21 mouse cellular contexts compared by ENCODE assay signal in the genomic region with DNA sequence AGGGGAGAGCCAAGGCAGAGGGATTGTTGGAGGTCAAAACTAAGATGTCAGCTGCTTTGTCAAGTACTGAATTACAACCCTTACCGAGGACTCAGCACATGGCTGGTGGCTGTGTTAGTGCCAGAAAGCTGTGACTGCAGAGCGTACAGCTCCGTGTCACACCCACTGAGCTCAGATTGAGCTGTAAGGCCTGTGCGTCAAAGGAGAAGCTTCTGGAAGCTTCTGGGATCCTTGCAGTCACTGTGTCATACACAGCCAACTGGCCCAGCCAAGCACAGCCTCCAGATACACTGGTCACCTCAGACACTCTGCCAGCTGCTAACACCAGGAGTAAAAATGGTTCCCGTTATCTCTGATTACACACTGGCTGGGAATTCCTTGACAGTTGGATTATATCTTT. TPM values are rescaled to one million over a fixed set of nuclear protein-coding genes. Genes with fewer than 3 reads are reported as not detected.
DNase-seq lines count a peak whose midpoint lies in the region; ATAC-seq and TF ChIP-seq lines count a peak whose summit lies in the region.
"Had no signal": no experiment of that assay in that cellular context is flagged by ENCODE, and none has a peak within 500 bp of the region (broad histone marks: within the 10 kb centered on the region; RNA-seq: fewer than 3 reads in every experiment).

No protein-coding gene starts in this region.

- peaks cover 79% of the 10 kb centered on the region for H3K4me1 ChIP-seq in embryonic facial prominence, embryonic 10.5 days
- H3K4me1 ChIP-seq in intestine, postnatal 0 days (replicated peaks; ENCODE audit: control insufficient read depth, insufficient read depth, low read length) = no peaks in the 10 kb centered on the region
- H3K4me1 ChIP-seq: hindbrain, embryonic 15.5 days; liver, embryonic 15.5 days had no signal

- H3K27ac ChIP-seq in gastrocnemius, adult 2 months = 0 out of 2 replicates have a peak overlapping the region, but pooled peaks have one; percentile 8
- H3K27ac ChIP-seq in embryonic facial prominence, embryonic 10.5 days (replicated peaks) = peak overlapping the region; percentile 84
- H3K27ac ChIP-seq in intestine, postnatal 0 days (ENCODE audit: low read depth, low read length) = no peak overlapping the region
- H3K27ac ChIP-seq: hindbrain, embryonic 15.5 days; left cerebral cortex, adult 2 months; liver, embryonic 15.5 days; neural tube, embryonic 12.5 days; stomach, postnatal 0 days had no signal

- H3K9me3 ChIP-seq in embryonic facial prominence, embryonic 10.5 days = no peaks in the 10 kb centered on the region
- no peaks in the 10 kb centered on the region for H3K9me3 ChIP-seq in intestine, postnatal 0 days (ENCODE audit: control insufficient read depth)
- H3K9me3 ChIP-seq: hindbrain, embryonic 15.5 days; liver, embryonic 15.5 days; neural tube, embryonic 12.5 days had no signal

- H3K4me3 ChIP-seq in gastrocnemius, adult 2 months = no peak overlapping the region
- no peak overlapping the region for H3K4me3 ChIP-seq in embryonic facial prominence, embryonic 10.5 days
- no peak overlapping the region for H3K4me3 ChIP-seq in intestine, postnatal 0 days (ENCODE audit: low read depth, low read length)
- H3K4me3 ChIP-seq: hindbrain, embryonic 15.5 days; left cerebral cortex, adult 2 months; liver, embryonic 15.5 days; neural tube, embryonic 12.5 days had no signal

- no peaks in the 10 kb centered on the region for H3K27me3 ChIP-seq in embryonic facial prominence, embryonic 10.5 days (replicated peaks; ENCODE audit: low read depth, poor library complexity, severe bottlenecking)
- no peaks in the 10 kb centered on the region for H3K27me3 ChIP-seq in intestine, postnatal 0 days (replicated peaks; ENCODE audit: control insufficient read depth, insufficient read depth, low read length)
- H3K27me3 ChIP-seq: CH12.LX; hindbrain, embryonic 15.5 days; liver, embryonic 15.5 days; neural tube, embryonic 12.5 days had no signal

- DNase-seq in gastrocnemius, adult 2 months = peak; percentile 38
- DNase-seq in gastrocnemius, postnatal 36 days = no peak
- DNase-seq in embryonic facial prominence, embryonic 10.5 days (ENCODE audit: low spot score) = no peak
- peak; percentile 26 to 29 for DNase-seq in heart, adult 9 months (ENCODE audit: low spot score in 2 of 2)
- DNase-seq in heart, postnatal 4 days = peak; percentile 22
- DNase-seq in cerebellum, postnatal 14 days = no peak
- DNase-seq: adrenal gland, adult 8-10 months; cerebellum, adult 8-10 months; kidney, adult 11 months; kidney, postnatal 14 days; right cerebral cortex, postnatal 14 days; thymus, postnatal 14 days had no signal

- no peaks in the 10 kb centered on the region for H3K36me3 ChIP-seq in embryonic facial prominence, embryonic 10.5 days (replicated peaks)
- no peaks in the 10 kb centered on the region for H3K36me3 ChIP-seq in intestine, postnatal 0 days (ENCODE audit: control insufficient read depth, insufficient read depth)
- H3K36me3 ChIP-seq: hindbrain, embryonic 15.5 days; liver, embryonic 15.5 days; neural tube, embryonic 12.5 days had no signal

- intact Hi-C loops in gastrocnemius, adult 2 months (cut with DNase I) = no loop called here
- intact Hi-C loops in gastrocnemius, postnatal 36 days (cut with DNase I) = no loop called here

- TF ChIP-seq CTCF in gastrocnemius, adult 2 months (IDR thresholded peaks at IDR 0.05) = no peak
- TF ChIP-seq CTCF in intestine, postnatal 0 days (IDR thresholded peaks at IDR 0.05; ENCODE audit: low read depth) = no peak

- ATAC-seq in intestine, postnatal 0 days = no peak
- ATAC-seq: forebrain, embryonic 14.5 days had no signal

- no peak overlapping the region for H3K4me2 ChIP-seq in intestine, postnatal 0 days (replicated peaks; ENCODE audit: low read depth)
- H3K4me2 ChIP-seq: hindbrain, embryonic 15.5 days; liver, embryonic 15.5 days; neural tube, embryonic 12.5 days had no signal

- no peak overlapping the region for H3K9ac ChIP-seq in intestine, postnatal 0 days (ENCODE audit: low read depth, low read length)
- H3K9ac ChIP-seq: hindbrain, embryonic 15.5 days; liver, embryonic 15.5 days; neural tube, embryonic 12.5 days had no signal

- 86% methylated on average over 5 of the region's 5 CpGs for WGBS in embryonic facial prominence, embryonic 10.5 days
- 72% methylated on average over 5 of the region's 5 CpGs for WGBS in intestine, postnatal 0 days

RNA-seq across cellular contexts. Expression of a gene that starts 39.8 kb away (rescaled TPM):
- 1 to 10 TPM in 1 of 2 experiments, not detected in 1; 2.2 TPM for total RNA-seq in gastrocnemius, adult 2 months (2021)
- total RNA-seq in gastrocnemius, postnatal 36 days (2021) = under 1 TPM in 1 of 2 experiments, not detected in 1; 0.79 TPM
- 1,341 and 1,562 TPM in 2 replicates for polyA plus RNA-seq in embryonic facial prominence, embryonic 10.5 days (2016; fragmentation: Nextera tagmentation; extraction: Ambion mirVana)
- under 1 TPM in 1 of 2 experiments, not detected in 1; 0.45 TPM for total RNA-seq in heart, postnatal 4 days (2021)
- polyA plus RNA-seq in intestine, postnatal 0 days (2015; fragmentation: Nextera tagmentation; extraction: Ambion mirVana) = 3.2 and 3.5 TPM in 2 replicates
- total RNA-seq: CH12.LX; granulocyte monocyte progenitor cell, adult 5-6 weeks had no signal

RNA-seq across cellular contexts. Expression of a gene that starts 59.2 kb away (rescaled TPM):
- total RNA-seq in gastrocnemius, adult 2 months (2021) = 10 to 100 TPM; 18.3 to 21.8 TPM
- 10 to 100 TPM; 18.8 to 21.8 TPM for total RNA-seq in gastrocnemius, postnatal 36 days (2021)
- polyA plus RNA-seq in embryonic facial prominence, embryonic 10.5 days (2016; fragmentation: Nextera tagmentation; extraction: Ambion mirVana) = 46.0 and 48.7 TPM in 2 replicates
- 10 to 100 TPM; 47.3 to 48.2 TPM for total RNA-seq in heart, postnatal 4 days (2021)
- polyA plus RNA-seq in intestine, postnatal 0 days (2015; fragmentation: Nextera tagmentation; extraction: Ambion mirVana) = 17.7 and 19.6 TPM in 2 replicates

Comparison
In these comparisons a context has a peak if more than half of its experiments do, and no peak if none do; other contexts are left out.
1. DNase-seq: peak in gastrocnemius, adult 2 months (single experiment), heart, adult 9 months (2 of 2) and heart, postnatal 4 days (single experiment); none in gastrocnemius, postnatal 36 days (0 of 2), embryonic facial prominence, embryonic 10.5 days (single experiment) and cerebellum, postnatal 14 days (0 of 2).